In the genomic region with DNA sequence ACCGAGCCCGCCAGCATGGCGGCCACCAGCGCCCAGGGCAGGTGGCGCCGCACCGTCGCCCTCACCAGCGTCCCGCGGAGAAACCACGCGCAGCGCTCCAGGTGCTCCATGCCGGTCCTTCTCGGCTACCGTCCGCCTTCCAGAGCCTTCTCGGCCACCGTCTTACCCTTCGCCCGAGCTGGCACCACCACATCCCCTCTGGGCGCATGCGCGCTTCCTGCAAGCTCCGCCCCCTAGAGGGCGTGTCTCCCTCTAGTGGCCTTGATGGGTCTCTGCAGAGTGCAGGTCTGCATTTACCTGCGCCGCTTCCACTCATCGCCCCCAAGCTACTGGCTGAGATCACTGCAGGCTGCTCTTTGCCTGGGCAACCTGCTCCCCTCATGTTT, we compare ENCODE assay signal across 7 mouse cellular contexts. TPM values are rescaled to one million over a fixed set of nuclear protein-coding genes. Genes with fewer than 3 reads are reported as not detected.
A peak's percentile ranks its signal among the peaks of the same experiment; 100 is the strongest.
DNase-seq lines count a peak whose midpoint lies in the region; ATAC-seq lines count a peak whose summit lies in the region.

A gene (minus strand): TSS at position 164 of the 386 bp plus-strand sequence.

- DNase-seq in adrenal gland, postnatal 10 days: peak; percentile 98
- DNase-seq in embryonic facial prominence, embryonic 10.5 days (ENCODE audit: low spot score): peak; percentile 98
- DNase-seq in kidney, adult 11 months: peak; percentile 94
- peak; percentile 98 for DNase-seq in limb, embryonic 10.5 days (ENCODE audit: low spot score)
- peak; percentile 96 for DNase-seq in spleen, adult 12 weeks (ENCODE audit: low spot score)

- peaks cover 11% of the 10 kb centered on the region for H3K4me1 ChIP-seq in embryonic facial prominence, embryonic 10.5 days
- H3K4me1 ChIP-seq in limb, embryonic 10.5 days: peaks cover 12% of the 10 kb centered on the region
- H3K4me1 ChIP-seq in midbrain, embryonic 13.5 days (replicated peaks): peaks cover 12% of the 10 kb centered on the region

- H3K9me3 ChIP-seq in embryonic facial prominence, embryonic 10.5 days: no peaks in the 10 kb centered on the region
- no peaks in the 10 kb centered on the region for H3K9me3 ChIP-seq in limb, embryonic 10.5 days (replicated peaks)
- no peaks in the 10 kb centered on the region for H3K9me3 ChIP-seq in midbrain, embryonic 13.5 days

- H3K27ac ChIP-seq in embryonic facial prominence, embryonic 10.5 days (replicated peaks): peak within 1 kb of the TSS; percentile 87
- peak within 1 kb of the TSS; percentile 88 for H3K27ac ChIP-seq in limb, embryonic 10.5 days
- H3K27ac ChIP-seq in midbrain, embryonic 13.5 days: peak within 1 kb of the TSS; percentile 82

- peak; percentile 91 for ATAC-seq in granulocyte monocyte progenitor cell, adult 5-6 weeks (replicated peaks; ENCODE audit: poor library complexity, severe bottlenecking)
- peak; percentile 97 for ATAC-seq in midbrain, embryonic 13.5 days

- H3K36me3 ChIP-seq in embryonic facial prominence, embryonic 10.5 days (replicated peaks): peaks cover 25% of the 10 kb centered on the region
- H3K36me3 ChIP-seq in limb, embryonic 10.5 days: peaks cover 21% of the 10 kb centered on the region
- peaks cover 24% of the 10 kb centered on the region for H3K36me3 ChIP-seq in midbrain, embryonic 13.5 days

- peak within 1 kb of the TSS; percentile 91 for H3K4me2 ChIP-seq in midbrain, embryonic 13.5 days (replicated peaks)

- H3K4me3 ChIP-seq in embryonic facial prominence, embryonic 10.5 days: peak within 1 kb of the TSS; percentile 84
- peak within 1 kb of the TSS; percentile 92 for H3K4me3 ChIP-seq in limb, embryonic 10.5 days
- H3K4me3 ChIP-seq in midbrain, embryonic 13.5 days (replicated peaks): peak within 1 kb of the TSS; percentile 91

- peak within 1 kb of the TSS; percentile 88 for H3K9ac ChIP-seq in midbrain, embryonic 13.5 days (replicated peaks)

- WGBS in embryonic facial prominence, embryonic 10.5 days: under 1% methylated on average over 30 of the region's 30 CpGs
- WGBS in limb, embryonic 10.5 days: 0% methylated on average over 30 of the region's 30 CpGs
- under 1% methylated on average over 30 of the region's 30 CpGs for WGBS in midbrain, embryonic 13.5 days

- H3K27me3 ChIP-seq in embryonic facial prominence, embryonic 10.5 days (replicated peaks; ENCODE audit: low read depth, poor library complexity, severe bottlenecking): no peaks in the 10 kb centered on the region
- no peaks in the 10 kb centered on the region for H3K27me3 ChIP-seq in limb, embryonic 10.5 days (ENCODE audit: low read depth, poor library complexity, severe bottlenecking)
- no peaks in the 10 kb centered on the region for H3K27me3 ChIP-seq in midbrain, embryonic 13.5 days

RNA-seq across cellular contexts. Expression of the gene that starts here (rescaled TPM):
- total RNA-seq in adrenal gland, postnatal 10 days (2021): 10 to 100 TPM; 76.9 to 91.9 TPM
- 9.4 and 10.5 TPM in 2 replicates for polyA plus RNA-seq in embryonic facial prominence, embryonic 10.5 days (2016; fragmentation: Nextera tagmentation; extraction: Ambion mirVana)
- total RNA-seq in granulocyte monocyte progenitor cell, adult 5-6 weeks (2014; fragmentation: Nextera tagmentation): 2.7 and 2.9 TPM in 2 replicates
- 5.4 and 6.0 TPM in 2 replicates for total RNA-seq in granulocyte monocyte progenitor cell, adult 5-6 weeks (2017)
- 7.7 and 10.0 TPM in 2 replicates for polyA plus RNA-seq in limb, embryonic 10.5 days (2016; fragmentation: Nextera tagmentation; extraction: Ambion mirVana)
- polyA plus RNA-seq in midbrain, embryonic 13.5 days (2015; fragmentation: Nextera tagmentation; extraction: Ambion mirVana): 12.1 and 12.7 TPM in 2 replicates

Comparison
In these comparisons a context has a peak if more than half of its experiments do, and no peak if none do; other contexts are left out.
1. Peak in every context shown above with its lines: DNase-seq, ATAC-seq, H3K4me3 ChIP-seq and H3K27ac ChIP-seq.
2. RNA of the gene that starts here (total RNA-seq): 76.9 to 91.9 TPM in adrenal gland, postnatal 10 days; 2.7 to 6.0 TPM in granulocyte monocyte progenitor cell, adult 5-6 weeks; every median in the first group is over 10 times any median in the second.